Mouse (Mus musculus): Measurements from ENCODE around the gene Igf2bp1.

DNA sequence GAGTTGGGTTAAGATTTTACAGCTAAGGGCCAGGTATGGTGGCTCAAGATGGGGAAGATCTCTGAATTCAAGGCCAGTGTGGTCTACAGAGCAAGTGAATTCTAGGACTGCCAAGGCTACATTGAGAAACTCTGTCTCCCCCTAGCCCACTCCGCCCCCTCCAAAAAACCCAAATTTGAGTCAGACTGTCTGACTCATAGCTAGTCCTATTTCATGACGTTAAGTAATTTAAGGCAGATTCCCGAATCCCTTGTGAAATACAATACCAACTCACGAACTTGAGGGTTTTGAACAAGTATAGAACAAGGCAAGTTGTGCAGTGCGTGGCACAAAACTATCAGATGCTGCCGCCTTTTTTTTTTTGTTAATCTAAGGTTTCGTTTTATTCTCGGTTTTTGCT lies 28.4 kb upstream of the Igf2bp1 start:
- TF ChIP-seq POLR2A (IDR thresholded peaks at IDR 0.05; ENCODE audit: insufficient read depth, low read length) = no peak
- TF ChIP-seq EP300 (IDR thresholded peaks at IDR 0.05; ENCODE audit: insufficient read depth, low read depth, low read length) = no peak
